Mouse (Mus musculus) left cerebral cortex, postnatal 25 days (tissue): ENCODE results near the gene Gstz1. TPM values are rescaled to one million over a fixed set of nuclear protein-coding genes. Genes with fewer than 3 reads are reported as not detected.

ENCODE experiments used
- DNase-seq, 2 experiments: peaks; one replicate each; pipeline ENCODE4 v3.0.0; 2022; ENCODE audit warnings: low spot score in 2 of 2, mixed read lengths in 1 of 2
- intact Hi-C: fragments of 180-260 bp; cut with DNase I; formaldehyde crosslinking; loops from one replicate; pipeline ENCODE4 v1.15.1; 2025
- total RNA-seq, 2 experiments: library from RNA; stranded (reverse); gene quantifications; 2 replicates each; pipeline ENCODE4 v1.2.3; 2021

The Gstz1 gene
- 10 to 100 TPM; 45.5 to 48.5 TPM for total RNA-seq

GRCm38 (mm10) chr12:87146966-87147365 lies at the start of gene Gstz1:
Gene Gstz1 (plus strand): TSS chr12:87147165.
- intact Hi-C loops, result loop anchor here (2.0 to 10.0 kb wide), 3 partner anchors 54 to 372 kb away; partner anchors contain the start of gene Tmed8
- peak; percentile 85 to 93 for DNase-seq

DNA sequence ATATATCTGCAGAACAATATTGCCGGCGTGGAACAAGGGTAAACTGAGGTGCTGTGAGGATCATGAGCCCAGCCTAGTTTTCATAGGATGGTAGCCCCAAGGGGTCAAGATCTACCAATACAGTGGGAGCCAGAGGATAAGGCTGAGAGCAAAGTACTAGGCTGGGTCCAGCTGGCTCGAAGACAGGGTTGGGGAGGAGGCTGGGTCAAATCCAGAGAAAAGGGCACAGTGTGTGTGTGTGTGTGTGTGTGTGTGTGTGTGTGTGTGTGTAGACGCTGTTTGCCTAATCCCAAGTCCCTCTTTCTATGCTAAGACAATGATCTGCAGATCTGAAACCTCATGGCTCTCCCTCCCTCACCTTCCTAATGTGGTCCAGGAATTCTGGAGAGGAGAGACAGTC lies 46.6 kb upstream of the Gstz1 start:
- DNase-seq, result no peak
- intact Hi-C loops, result no loop called here

GRCm38 (mm10) chr12:87102165-87102631 lies 44.8 kb upstream of the Gstz1 start, which contains the start of gene Ngb:
Gene Ngb (minus strand): TSS chr12:87102539.
- DNase-seq, result peak in 1 of 2 experiments; percentile 18
- intact Hi-C loops, result no loop called here

GRCm38 (mm10) chr12:87103471-87103870 lies 43.5 kb upstream of the Gstz1 start:
- intact Hi-C loops, result no loop called here
- no peak for DNase-seq

DNA sequence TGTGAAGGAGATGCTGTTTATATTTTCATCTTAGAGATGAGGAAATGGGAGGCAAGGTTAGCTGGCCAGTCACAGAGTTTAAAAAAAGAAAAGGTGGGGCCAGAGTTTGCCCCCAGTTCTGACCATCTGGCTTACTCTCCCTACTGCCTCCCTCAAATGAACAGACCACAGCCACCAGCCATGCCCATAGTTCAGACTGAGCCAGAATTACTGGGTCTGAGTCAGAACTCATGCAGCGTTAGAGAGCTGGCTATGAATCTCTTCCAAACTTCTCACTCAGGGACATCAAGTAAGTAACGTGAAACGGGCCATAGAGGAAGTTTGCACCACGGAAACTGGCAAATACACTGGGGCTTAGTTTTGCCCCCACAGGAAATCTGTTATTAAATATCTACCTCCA lies 42.2 kb upstream of the Gstz1 start:
- DNase-seq, result no peak
- intact Hi-C loops, result no loop called here

DNA sequence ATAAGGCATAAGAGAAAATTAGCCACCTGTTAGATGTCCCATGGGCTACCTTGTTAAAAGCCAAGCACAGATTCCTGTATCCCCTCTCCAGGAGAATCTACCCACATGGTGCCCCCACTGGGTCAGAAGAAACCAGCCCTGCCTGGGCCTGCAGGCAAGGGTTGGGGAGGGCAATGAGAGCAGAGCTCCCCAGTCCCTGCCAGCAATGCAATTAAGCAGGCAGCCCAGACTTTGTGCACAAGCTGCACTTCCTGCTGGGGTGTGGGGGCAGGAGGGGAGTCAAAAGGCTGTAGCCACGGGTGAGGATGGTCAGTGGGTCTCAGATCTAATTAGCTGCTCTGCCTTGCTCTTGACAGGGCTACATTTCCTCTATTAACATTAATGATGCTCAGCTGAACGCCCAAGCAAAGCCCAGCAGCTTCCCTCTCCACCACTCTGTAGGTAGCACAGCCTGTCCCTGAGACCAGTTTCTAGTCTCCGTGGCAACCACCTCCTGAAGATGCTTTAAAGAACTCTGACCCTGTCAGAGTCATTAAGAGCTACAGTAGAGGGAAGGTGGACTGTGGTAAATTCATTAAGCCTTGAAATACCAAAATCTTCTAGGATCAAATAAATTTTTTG lies 39.5 kb upstream of the Gstz1 start:
- intact Hi-C loops, result no loop called here
- no peak for DNase-seq

GRCm38 (mm10) chr12:87121918-87122589 lies 24.9 kb upstream of the Gstz1 start:
- no peak for DNase-seq
- intact Hi-C loops, result no loop called here

- intact Hi-C loops, result no loop called here
- DNase-seq, result no peak
Measured at GRCm38 (mm10) chr12:87127256-87127655, 19.7 kb upstream of the Gstz1 start.

DNA sequence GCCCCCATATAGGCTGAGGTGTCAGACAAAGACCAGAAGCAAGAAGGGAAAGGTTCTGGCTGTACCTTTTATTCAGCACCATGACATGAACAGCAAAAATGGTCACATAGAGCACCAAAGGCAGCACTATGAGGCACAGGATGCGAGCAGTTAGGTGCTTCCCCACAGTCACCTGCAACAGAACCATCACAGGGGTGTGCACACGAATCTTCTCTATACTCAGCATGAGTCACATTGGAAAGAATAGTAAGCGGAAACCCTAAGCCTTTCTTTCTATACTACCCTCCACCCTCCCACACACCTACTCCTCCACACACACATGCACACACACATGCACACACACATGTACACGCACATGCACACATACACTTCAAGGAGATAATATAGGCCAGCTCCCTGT lies 16.7 kb upstream of the Gstz1 start:
- intact Hi-C loops, result no loop called here
- no peak for DNase-seq

DNA sequence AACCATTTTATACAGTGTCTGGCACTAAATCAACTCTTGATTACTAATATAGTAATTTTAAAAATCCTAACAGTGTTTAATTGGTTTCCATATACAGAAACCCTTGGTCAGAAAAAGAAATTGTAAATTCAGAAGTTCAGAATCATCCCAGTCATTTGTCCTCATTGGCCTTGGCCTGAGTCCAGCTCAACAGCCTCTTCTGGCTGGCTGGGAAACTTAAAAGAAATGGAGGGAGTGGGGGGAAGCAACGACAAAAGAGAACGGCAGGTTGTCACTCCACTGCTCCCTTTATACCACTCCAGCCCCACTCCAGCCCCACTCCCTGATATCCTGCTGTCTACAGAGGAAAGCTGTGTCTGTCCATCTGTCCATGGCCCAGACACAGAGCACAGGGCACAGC lies 15.8 kb upstream of the Gstz1 start:
- DNase-seq, result no peak
- intact Hi-C loops, result no loop called here

- DNase-seq, result no peak
- intact Hi-C loops, result no loop called here
Measured at GRCm38 (mm10) chr12:87131619-87132018, 15.3 kb upstream of the Gstz1 start.

DNA sequence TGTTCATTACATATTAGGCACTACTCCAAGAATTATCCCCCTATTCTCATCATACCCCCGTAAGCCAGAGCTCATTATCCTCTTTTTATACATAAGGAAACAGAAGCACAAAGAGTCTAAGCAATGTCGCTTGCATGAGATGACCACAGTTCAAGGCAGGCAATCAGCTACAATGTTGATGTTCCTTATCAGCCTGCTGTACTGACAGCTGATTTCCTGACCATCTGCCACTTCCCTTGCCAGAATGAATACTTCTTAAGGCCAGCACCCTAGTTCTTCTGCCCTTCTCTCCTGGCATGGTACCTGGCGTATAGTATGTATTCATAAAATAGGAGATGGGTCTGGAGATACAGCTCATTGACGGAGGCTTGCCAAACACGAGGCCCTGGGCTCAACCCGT lies 14.8 kb upstream of the Gstz1 start:
- intact Hi-C loops, result no loop called here
- no peak for DNase-seq

DNA sequence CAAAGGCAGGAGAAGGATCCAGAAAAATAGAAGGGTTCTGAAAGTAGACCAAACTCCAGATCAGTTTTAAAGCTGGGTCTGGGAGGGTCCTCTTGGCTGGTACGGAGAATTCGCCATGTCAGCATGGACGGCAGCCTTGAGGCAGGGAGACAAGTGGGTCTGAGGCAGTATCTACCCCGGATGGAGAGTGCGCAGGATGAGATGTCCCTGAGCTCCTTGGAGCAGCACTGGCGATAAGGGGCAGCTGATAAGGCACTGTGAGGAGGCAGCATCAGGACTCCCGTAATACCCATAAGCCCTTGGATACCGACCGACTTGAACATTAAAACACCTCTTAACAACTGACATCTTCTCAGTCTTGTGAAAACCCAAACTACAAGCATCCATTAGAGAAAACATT lies 14.2 kb upstream of the Gstz1 start:
- intact Hi-C loops, result no loop called here
- DNase-seq, result no peak

DNA sequence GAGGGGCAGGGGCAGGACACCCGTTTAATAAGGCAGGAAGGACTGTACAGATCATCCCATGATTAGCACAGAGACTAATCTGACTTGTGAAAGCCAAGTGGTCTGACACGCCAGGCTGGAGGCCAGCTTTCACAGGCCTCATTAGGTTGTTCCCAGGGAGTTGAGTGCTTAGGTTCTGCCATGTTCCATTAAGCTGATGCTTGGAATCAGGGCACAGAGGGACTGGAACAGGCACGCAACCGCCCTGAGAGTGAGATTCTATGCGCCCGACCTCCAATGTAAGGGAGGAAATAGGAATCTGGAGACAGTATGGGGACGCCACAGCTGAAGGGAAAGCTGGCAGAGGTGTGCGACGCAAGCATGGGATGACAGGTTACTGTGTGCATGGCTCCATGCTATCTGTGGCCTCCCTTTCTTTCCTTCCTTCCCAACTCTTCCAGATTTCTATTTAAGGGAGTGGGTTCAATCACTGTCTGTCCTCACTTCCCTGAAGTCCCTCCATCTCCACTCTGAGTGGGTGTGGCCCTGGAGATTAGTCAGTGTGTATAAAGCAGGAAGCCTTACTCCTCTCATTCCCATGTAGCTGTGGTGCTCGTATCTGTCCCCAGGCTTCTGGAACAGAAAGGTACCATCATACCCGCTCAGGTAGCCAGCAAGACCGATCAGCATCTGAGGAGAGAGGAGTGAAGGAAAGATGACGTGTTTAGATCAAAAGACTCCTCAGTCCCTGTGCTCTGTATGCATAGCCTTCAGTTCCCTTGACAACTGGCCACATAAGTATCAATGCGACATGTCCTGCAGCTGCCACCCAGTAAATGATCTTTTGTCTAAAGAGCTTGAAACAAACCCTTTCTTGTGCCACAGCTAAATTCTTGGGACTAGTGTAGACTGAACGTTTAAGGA lies 9.3 kb upstream of the Gstz1 start:
- intact Hi-C loops, result no loop called here
- DNase-seq, result no peak

DNA sequence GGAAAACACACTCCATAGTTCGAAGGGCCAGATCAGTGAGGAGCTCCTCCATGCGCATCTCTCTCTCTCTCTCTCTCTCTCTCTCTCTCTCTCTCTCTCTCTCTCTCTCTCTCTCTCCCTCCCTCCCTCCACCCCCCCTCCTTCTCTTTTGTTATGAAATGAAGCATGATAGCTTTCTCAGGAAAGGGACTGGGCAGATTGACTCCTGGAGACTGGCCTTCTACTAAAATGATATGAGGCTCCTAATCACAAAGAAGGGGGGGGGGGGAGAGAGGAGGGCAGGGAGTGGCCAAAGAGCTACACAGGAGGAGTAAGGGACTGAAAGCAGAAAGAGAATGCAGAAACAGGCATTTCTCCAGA lies 8.6 kb upstream of the Gstz1 start:
- no peak for DNase-seq
- intact Hi-C loops, result no loop called here

DNA sequence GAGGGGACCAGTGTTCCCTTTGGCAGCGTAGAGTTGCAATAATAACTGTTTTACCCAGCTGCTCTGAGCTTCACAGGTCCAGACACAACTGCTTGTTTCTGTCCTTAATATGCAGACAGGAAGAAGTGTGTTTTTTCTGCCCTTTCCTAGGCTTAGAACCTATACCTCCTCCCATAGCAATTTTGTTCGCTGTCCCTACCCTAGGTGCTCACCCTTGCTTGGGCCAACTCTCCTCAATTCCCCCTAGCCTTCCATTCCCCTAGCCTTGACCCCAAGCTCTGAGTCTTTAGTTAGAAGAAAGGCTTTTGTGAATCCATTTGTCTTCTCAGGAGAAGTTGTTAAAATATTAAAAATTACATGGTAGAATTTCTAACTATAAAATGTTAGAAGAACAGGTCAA lies 8.2 kb upstream of the Gstz1 start:
- intact Hi-C loops, result no loop called here
- DNase-seq, result no peak

DNA sequence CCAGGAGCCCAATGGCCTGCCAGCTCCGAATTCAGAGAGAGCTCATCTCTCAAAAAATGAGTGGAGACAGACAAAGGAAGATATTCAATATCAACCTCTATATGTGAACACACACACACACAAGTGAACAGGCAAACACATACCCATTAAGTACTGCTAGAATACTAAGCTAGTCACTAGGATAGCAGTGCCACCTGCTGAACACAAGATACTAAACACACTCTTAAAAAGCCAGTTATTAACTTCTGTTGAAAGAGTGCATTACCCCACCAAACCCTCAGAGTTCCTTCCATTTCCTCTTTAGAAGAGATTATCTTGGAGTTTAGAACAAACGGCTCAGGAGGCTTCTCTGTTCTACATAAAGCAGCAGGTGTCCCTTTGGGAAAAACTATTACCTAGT lies 4.8 kb upstream of the Gstz1 start:
- intact Hi-C loops, result loop anchor here (10.0 kb wide), 1 partner anchor 367 kb away; no protein-coding TSS in a partner anchor
- no peak for DNase-seq

GRCm38 (mm10) chr12:87147395-87148089 lies 577 bp downstream of the Gstz1 start, which contains the start of gene Pomt2:
Gene Pomt2 (minus strand): TSS chr12:87147968.
- DNase-seq, result peak; percentile 90 to 97
- intact Hi-C loops, result loop anchor here (2.0 to 10.0 kb wide), 3 partner anchors 53 to 373 kb away; partner anchors contain the start of gene Tmed8

DNA sequence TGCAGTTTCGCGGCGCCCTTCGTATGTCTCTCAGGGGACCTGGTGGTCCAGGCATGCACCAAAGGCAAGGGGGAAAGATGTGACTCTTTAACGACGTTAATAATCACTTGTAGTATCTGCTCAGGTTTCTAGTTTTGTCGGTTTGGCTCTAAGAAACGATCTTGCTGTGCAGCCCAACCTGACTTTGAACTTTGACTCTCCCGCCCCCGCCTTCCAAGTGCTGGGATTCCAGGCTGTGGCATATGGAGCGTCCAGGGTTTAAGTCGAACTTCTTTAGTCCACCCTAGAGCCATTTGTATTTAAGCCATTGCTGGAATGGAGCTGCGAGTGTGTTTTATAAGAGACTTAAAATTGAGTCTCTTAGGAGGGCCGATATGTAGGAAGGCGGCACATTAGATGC lies 1.2 kb downstream of the Gstz1 start:
- intact Hi-C loops, result loop anchor here (5.0 to 10.0 kb wide), 2 partner anchors 184 to 373 kb away; no protein-coding TSS in a partner anchor
- no peak for DNase-seq
